Mouse (Mus musculus) small intestine, adult 2 months (tissue): Measurements from ENCODE around the gene Slc38a3.

Experiments
- CTCF ChIP-seq: fragments of 200-500 bp; IDR thresholded peaks from 2 replicates; pipeline ENCODE4 v1.5.1; 2012; ENCODE audit warnings: low read depth, mild to moderate bottlenecking, control low read depth, inconsistent platforms, low read length, moderate library complexity, mixed read lengths; ENCODE audit not compliant: insufficient replicate concordance, insufficient read length; ENCODE audit errors: extremely low read depth
- POLR2A ChIP-seq: fragments of 200-500 bp; IDR thresholded peaks from 2 replicates; pipeline ENCODE4 v1.6.1; 2012; ENCODE audit warnings: low read depth, mild to moderate bottlenecking, control low read depth, inconsistent platforms, low read length, moderate library complexity

GRCm38 (mm10) chr9:107695441-107696105 lies 26.2 kb upstream of the Slc38a3 start:
- TF ChIP-seq POLR2A (no peak), CTCF (no peak)
